Mouse (Mus musculus) limb, embryonic 15.5 days (tissue): ENCODE measurements at regions not wholly inside any gene's neighbourhood (a gene's known extent, or its start where the extent isn't known, plus 50 kb on each side); places are given as distances from the start of the nearest gene placed in this dataset.

ENCODE experiments used
- ATAC-seq: fragments of 200-750 bp; cut with Nextera tagmentation; 2 replicates; pipeline ENCODE4 v1.8.0; 2017; ENCODE audit warnings: low read depth, moderate TSS enrichment; ENCODE audit not compliant: insufficient number of reproducible peaks, low FRiP score, low TSS enrichment
- H3K27ac ChIP-seq: fragments of 300-500 bp; sonication (generic); 2 replicates; pipeline ENCODE4 v1.5.1; 2015; ENCODE audit warnings: moderate library complexity, mild to moderate bottlenecking, inconsistent platforms
- H3K27me3 ChIP-seq: fragments of 300-500 bp; sonication (generic); 2 replicates; pipeline ENCODE4 v1.6.1; 2015; ENCODE audit warnings: inconsistent platforms
- H3K36me3 ChIP-seq: fragments of 300-500 bp; sonication (generic); 2 replicates; pipeline ENCODE4 v1.6.1; 2015; ENCODE audit warnings: inconsistent platforms
- H3K4me1 ChIP-seq: fragments of 300-500 bp; sonication (generic); 2 replicates; pipeline ENCODE4 v1.6.1; 2015; ENCODE audit warnings: inconsistent platforms
- H3K4me2 ChIP-seq: fragments of 300-500 bp; sonication (generic); 2 replicates; pipeline ENCODE4 v1.6.1; 2015; ENCODE audit warnings: mild to moderate bottlenecking, inconsistent platforms
- H3K4me3 ChIP-seq: fragments of 300-500 bp; sonication (generic); 2 replicates; pipeline ENCODE4 v1.5.1; 2015; ENCODE audit warnings: mild to moderate bottlenecking, inconsistent platforms
- H3K9ac ChIP-seq: fragments of 300-500 bp; sonication (generic); 2 replicates; pipeline ENCODE4 v1.6.1; 2015; ENCODE audit warnings: inconsistent platforms
- H3K9me3 ChIP-seq: fragments of 300-500 bp; sonication (generic); 2 replicates; pipeline ENCODE4 v1.6.1; 2016; ENCODE audit warnings: inconsistent platforms
- WGBS: fragments of 180-500 bp; shearing (Covaris S2); methylation state at CpG from one replicate; pipeline ENCODE4 v1.1.7; 2015; 5-methylcytosine and 5-hydroxymethylcytosine counted together

GRCm38 (mm10) chr1:185823226-185823625, 293.9 kb downstream of the Lyplal1 start:
- H3K4me1 ChIP-seq: no peaks in the 10 kb centered on the region; the same call in 1 of the 2 replicates
- no peaks in the 10 kb centered on the region for H3K9me3 ChIP-seq
- H3K27me3 ChIP-seq: no peaks in the 10 kb centered on the region
- H3K4me2 ChIP-seq: no peak overlapping the region
- no peaks in the 10 kb centered on the region for H3K36me3 ChIP-seq
- ATAC-seq: no peak
- H3K9ac ChIP-seq: no peak overlapping the region
- no peak overlapping the region for H3K27ac ChIP-seq
- whole genome bisulfite sequencing: 82% methylated on average over 4 of the region's 4 CpGs
- no peak overlapping the region for H3K4me3 ChIP-seq

GRCm38 (mm10) chr1:185823956-185824355, 293.2 kb downstream of the Lyplal1 start:
- WGBS: 33% methylated on average over 5 of the region's 5 CpGs
- no peak overlapping the region for H3K4me2 ChIP-seq
- no peaks in the 10 kb centered on the region for H3K9me3 ChIP-seq
- H3K9ac ChIP-seq: no peak overlapping the region
- H3K27ac ChIP-seq: no peak overlapping the region
- ATAC-seq: no peak
- H3K4me1 ChIP-seq: no peaks in the 10 kb centered on the region; the same call in 1 of the 2 replicates
- no peak overlapping the region for H3K4me3 ChIP-seq
- no peaks in the 10 kb centered on the region for H3K27me3 ChIP-seq
- H3K36me3 ChIP-seq: no peaks in the 10 kb centered on the region

DNA sequence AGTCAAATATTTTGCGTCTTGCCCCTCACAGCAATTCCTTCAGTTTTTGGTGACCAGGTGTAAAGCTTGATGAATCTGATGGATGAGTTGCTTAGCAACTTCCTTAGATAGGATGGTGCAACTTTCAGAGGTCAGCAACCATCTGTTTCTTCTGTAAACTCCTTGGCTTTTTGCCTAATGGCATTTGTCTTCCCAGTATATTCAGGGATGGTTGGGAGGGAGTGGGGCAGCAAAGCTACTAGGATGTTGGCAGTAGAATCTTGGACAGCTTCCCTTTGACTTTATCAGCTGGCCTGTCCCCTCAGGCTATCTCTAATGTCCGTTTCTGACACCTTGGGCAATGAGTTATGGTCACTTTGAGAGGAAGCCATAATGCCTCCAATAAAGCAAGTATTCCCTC, 289.1 kb downstream of the Lyplal1 start:
- H3K4me2 ChIP-seq: no peak overlapping the region
- H3K4me3 ChIP-seq: no peak overlapping the region
- H3K36me3 ChIP-seq: no peaks in the 10 kb centered on the region
- H3K27me3 ChIP-seq: no peaks in the 10 kb centered on the region
- no peak overlapping the region for H3K27ac ChIP-seq
- H3K9ac ChIP-seq: no peak overlapping the region
- ATAC-seq: no peak
- 58% methylated on average over 2 of the region's 2 CpGs for WGBS
- no peaks in the 10 kb centered on the region for H3K4me1 ChIP-seq
- no peaks in the 10 kb centered on the region for H3K9me3 ChIP-seq

GRCm38 (mm10) chr1:185828486-185828885, 288.6 kb downstream of the Lyplal1 start:
- ATAC-seq: no peak

GRCm38 (mm10) chr1:185832059-185832458, 285.1 kb downstream of the Lyplal1 start:
- H3K27ac ChIP-seq: no peak overlapping the region
- no peak for ATAC-seq

More at GRCm38 (mm10) chr1:185828486-185828885, 288.6 kb downstream of the Lyplal1 start:
- Histone ChIP-seq H3K9me3 (no peaks in the 10 kb centered on the region), H3K36me3 (no peaks in the 10 kb centered on the region), H3K4me2 (no peak overlapping the region), H3K9ac (no peak overlapping the region), H3K27me3 (no peaks in the 10 kb centered on the region), H3K4me3 (no peak overlapping the region), H3K27ac (no peak overlapping the region), H3K4me1 (no peaks in the 10 kb centered on the region)
- WGBS: 92% methylated on average over 6 of the region's 6 CpGs

DNA sequence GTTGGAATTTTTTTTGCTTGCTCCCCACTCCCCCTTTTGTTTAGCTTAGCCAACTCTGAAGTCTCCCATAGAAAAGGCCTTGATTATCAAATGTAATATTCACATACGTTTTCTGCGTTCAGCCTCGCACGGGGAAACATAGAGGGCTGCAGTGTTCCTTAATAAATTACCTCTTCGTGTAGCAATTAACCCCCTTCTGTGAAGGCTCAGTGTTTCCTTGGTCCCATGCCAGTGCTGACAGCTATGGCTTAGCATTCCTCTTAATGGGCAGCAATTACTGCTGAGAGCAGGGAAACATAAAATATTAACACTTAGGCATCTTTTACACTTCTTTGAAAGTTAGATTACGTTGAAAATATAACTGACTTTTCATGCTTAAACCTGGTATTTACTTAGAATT, 282.9 kb downstream of the Lyplal1 start:
- 0 out of 2 replicates have a peak, but pooled peaks cover 4% of the 10 kb centered on the region for H3K27me3 ChIP-seq
- 19% methylated on average over 6 of the region's 6 CpGs for WGBS
- H3K9ac ChIP-seq: no peak overlapping the region
- H3K4me3 ChIP-seq: no peak overlapping the region
- H3K9me3 ChIP-seq: no peaks in the 10 kb centered on the region
- no peak overlapping the region for H3K27ac ChIP-seq
- peaks cover 13% of the 10 kb centered on the region; the same call in 1 of the 2 replicates for H3K4me1 ChIP-seq
- no peaks in the 10 kb centered on the region for H3K36me3 ChIP-seq
- no peak for ATAC-seq
- H3K4me2 ChIP-seq: no peak overlapping the region

More at GRCm38 (mm10) chr1:185832059-185832458, 285.1 kb downstream of the Lyplal1 start:
- H3K4me2 ChIP-seq: no peak overlapping the region
- no peak overlapping the region for H3K9ac ChIP-seq
- 67% methylated on average over 4 of the region's 4 CpGs for WGBS
- 0 out of 2 replicates have a peak, but pooled peaks cover 4% of the 10 kb centered on the region for H3K27me3 ChIP-seq
- no peaks in the 10 kb centered on the region for H3K36me3 ChIP-seq
- peaks cover 9% of the 10 kb centered on the region; the same call in 1 of the 2 replicates for H3K4me1 ChIP-seq
- H3K4me3 ChIP-seq: no peak overlapping the region
- H3K9me3 ChIP-seq: no peaks in the 10 kb centered on the region

DNA sequence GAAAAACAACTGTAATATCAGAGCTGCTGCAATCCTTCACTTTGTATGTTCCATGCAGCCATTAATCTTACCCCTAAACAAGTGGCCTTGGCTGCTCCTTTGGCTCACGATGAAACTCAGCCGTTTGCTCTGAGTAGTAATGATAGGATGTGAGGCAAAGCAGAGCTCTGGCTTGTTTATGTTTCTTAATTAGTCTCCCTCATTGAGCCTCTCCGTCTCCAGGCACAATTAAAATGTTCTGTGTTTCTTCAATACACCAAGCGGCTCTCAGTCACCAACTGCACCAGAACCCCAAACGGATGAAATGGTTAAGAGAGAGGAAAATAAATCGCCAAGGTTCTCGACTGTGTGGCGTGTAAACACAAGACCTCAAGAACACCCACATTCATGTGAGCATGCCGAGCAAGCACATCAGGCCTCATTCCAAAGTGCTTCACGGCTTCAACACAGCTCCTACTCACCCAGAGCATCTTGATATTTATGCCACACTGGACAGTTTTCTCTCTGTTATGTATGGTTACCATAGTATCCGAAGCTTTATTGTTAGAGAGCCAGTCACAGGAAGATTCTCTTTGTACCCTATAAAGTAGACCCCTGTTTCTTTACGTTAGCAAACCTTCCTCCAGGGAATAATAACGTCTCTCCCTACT, 280.4 kb downstream of the Lyplal1 start:
- Histone ChIP-seq H3K9ac (no peak overlapping the region), H3K36me3 (no peaks in the 10 kb centered on the region), H3K4me3 (no peak overlapping the region), H3K4me2 (no peak overlapping the region), H3K27me3 (0 out of 2 replicates have a peak, but pooled peaks cover 4% of the 10 kb centered on the region), H3K4me1 (peaks cover 13% of the 10 kb centered on the region; the same call in 1 of the 2 replicates), H3K27ac (no peak overlapping the region), H3K9me3 (no peaks in the 10 kb centered on the region)
- no peak for ATAC-seq
- WGBS: 37% methylated on average over 13 of the region's 13 CpGs

GRCm38 (mm10) chr1:185842481-185842880, 274.6 kb downstream of the Lyplal1 start:
- Histone ChIP-seq H3K27me3 (no peaks in the 10 kb centered on the region), H3K36me3 (no peaks in the 10 kb centered on the region), H3K27ac (no peak overlapping the region), H3K4me2 (no peak overlapping the region), H3K9ac (no peak overlapping the region), H3K4me1 (0 out of 2 replicates have a peak, but pooled peaks cover 2% of the 10 kb centered on the region), H3K4me3 (no peak overlapping the region), H3K9me3 (no peaks in the 10 kb centered on the region)
- ATAC-seq: no peak
- WGBS: 71% methylated on average over 12 of the region's 12 CpGs

GRCm38 (mm10) chr1:185847161-185847560, 269.9 kb downstream of the Lyplal1 start:
- no peak overlapping the region for H3K4me2 ChIP-seq
- no peak overlapping the region for H3K27ac ChIP-seq
- H3K9ac ChIP-seq: no peak overlapping the region
- H3K27me3 ChIP-seq: no peaks in the 10 kb centered on the region
- no peaks in the 10 kb centered on the region for H3K9me3 ChIP-seq
- H3K4me1 ChIP-seq: peaks cover 15% of the 10 kb centered on the region
- no peaks in the 10 kb centered on the region for H3K36me3 ChIP-seq
- H3K4me3 ChIP-seq: no peak overlapping the region
- 78% methylated on average over 6 of the region's 6 CpGs for WGBS
- no peak for ATAC-seq

DNA sequence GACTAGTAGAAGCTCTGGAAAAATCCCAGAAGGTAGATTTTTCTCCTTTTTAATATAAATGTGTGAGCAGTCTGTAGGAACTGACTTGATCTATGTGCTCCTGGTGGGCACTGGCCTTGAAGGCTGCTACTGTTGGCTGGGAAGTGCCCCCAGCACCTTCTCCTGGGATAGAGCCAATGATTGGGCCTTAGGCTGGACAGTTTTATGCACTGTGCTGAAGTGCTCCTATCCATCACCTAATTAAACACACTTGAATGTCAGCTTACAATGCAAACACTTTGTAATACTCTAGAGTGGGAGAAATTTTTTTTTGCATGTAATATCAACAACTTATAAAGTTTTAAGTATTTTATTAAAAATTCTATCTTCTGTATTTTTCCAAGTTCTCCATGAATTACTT, 266.5 kb downstream of the Lyplal1 start:
- Histone ChIP-seq H3K27me3 (0 out of 2 replicates have a peak, but pooled peaks cover 3% of the 10 kb centered on the region), H3K4me1 (peaks cover 15% of the 10 kb centered on the region), H3K4me3 (no peak overlapping the region), H3K4me2 (no peak overlapping the region), H3K27ac (no peak overlapping the region), H3K9me3 (no peaks in the 10 kb centered on the region), H3K9ac (no peak overlapping the region), H3K36me3 (no peaks in the 10 kb centered on the region)
- no peak for ATAC-seq

DNA sequence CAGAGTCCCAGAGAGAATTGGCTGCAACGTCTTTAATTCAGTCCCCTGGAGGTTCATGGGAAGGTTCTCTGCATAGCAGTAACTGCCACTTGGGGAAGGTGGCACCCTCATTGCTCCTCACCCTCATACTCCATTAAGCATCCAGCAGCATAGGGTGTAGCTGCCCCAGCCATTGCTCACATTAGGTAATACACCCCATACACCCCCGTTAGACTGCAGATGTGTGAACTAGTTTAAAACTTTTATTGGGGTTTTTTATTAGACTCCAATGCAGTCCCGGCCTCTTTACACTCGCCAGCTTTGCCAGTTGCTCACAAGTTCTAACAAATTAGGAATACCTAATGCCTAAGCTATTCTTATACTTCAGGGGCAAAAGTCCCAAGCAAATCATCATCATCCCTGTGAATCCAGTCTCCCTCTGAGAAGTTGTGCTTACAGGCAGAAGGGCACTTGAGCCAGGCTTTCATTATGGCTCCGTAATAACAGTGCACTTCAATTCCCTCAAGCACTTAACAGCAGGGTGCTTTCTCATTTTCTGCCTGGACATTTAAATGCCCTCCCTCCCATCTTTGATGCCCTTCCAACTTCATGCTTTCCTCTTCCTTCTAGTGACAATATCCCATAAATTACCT, 265.7 kb downstream of the Lyplal1 start:
- 0 out of 2 replicates have a peak, but pooled peaks cover 3% of the 10 kb centered on the region for H3K27me3 ChIP-seq
- H3K4me2 ChIP-seq: no peak overlapping the region
- H3K9ac ChIP-seq: no peak overlapping the region
- H3K36me3 ChIP-seq: no peaks in the 10 kb centered on the region
- no peak overlapping the region for H3K4me3 ChIP-seq
- ATAC-seq: peak; percentile 52; the same call in 1 of the 2 replicates
- no peaks in the 10 kb centered on the region for H3K9me3 ChIP-seq
- WGBS: 18% methylated on average over 5 of the region's 5 CpGs
- H3K27ac ChIP-seq: peak overlapping the region; percentile 33
- H3K4me1 ChIP-seq: peaks cover 15% of the 10 kb centered on the region

GRCm38 (mm10) chr1:185861692-185862091, 255.4 kb downstream of the Lyplal1 start:
- no peak for ATAC-seq
- H3K36me3 ChIP-seq: no peaks in the 10 kb centered on the region
- H3K4me2 ChIP-seq: no peak overlapping the region
- no peaks in the 10 kb centered on the region for H3K9me3 ChIP-seq
- no peaks in the 10 kb centered on the region for H3K27me3 ChIP-seq
- H3K4me3 ChIP-seq: no peak overlapping the region
- 0 out of 2 replicates have a peak, but pooled peaks cover 7% of the 10 kb centered on the region for H3K4me1 ChIP-seq
- H3K9ac ChIP-seq: no peak overlapping the region
- no peak overlapping the region for H3K27ac ChIP-seq
- WGBS: 76% methylated on average over 4 of the region's 4 CpGs
